Mouse (Mus musculus) small intestine, adult 10 weeks (tissue): ENCODE measurements around the gene Tmem273. TPM values are rescaled to one million over a fixed set of nuclear protein-coding genes. Genes with fewer than 3 reads are reported as not detected.

ENCODE experiments used
- polyA plus RNA-seq: library from polyadenylated mRNA; stranded (reverse); fragments of 350-450 nt; fragmentation: Illumina TruSeq; extraction: RNeasy Lipid Tissue Mini Kit (QIAGEN cat#74804); gene quantifications from one replicate; pipeline ENCODE4 v1.2.3, GENCODE M21; 2014; ENCODE audit warnings: low replicate concordance

Tmem273 gene
- polyA plus RNA-seq, result 1.5 TPM

DNA sequence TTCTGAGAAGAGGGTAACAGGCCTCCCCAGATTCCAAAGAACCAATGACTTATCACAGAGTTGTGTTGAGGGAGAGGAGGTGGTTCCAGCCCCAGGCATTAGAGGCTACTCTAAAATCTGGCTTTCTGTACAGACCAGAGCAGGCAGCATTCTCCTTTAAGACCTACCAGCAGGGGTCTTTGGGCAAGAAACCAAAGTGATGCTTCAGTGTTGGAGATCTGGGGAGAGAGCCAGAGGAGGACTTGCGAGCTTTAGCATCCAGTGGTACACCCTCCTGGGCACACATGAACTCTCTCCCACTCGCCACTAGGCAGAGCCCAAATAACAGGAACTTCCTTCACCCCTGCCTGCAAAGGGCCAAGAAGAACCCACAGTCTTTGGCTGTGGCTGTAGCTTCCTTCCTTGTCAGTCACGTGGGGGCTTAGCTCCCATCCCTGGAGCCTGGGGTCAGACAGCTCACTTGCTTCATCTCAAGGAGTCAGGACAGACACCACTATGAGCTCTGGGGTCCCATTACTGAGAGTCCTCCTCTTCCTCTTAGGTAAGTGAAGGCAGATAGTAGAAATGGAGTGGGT lies at the start of gene Tmem273:
Tmem273 (plus strand) TSS at position 408 of the 575 bp plus-strand sequence.

DNA sequence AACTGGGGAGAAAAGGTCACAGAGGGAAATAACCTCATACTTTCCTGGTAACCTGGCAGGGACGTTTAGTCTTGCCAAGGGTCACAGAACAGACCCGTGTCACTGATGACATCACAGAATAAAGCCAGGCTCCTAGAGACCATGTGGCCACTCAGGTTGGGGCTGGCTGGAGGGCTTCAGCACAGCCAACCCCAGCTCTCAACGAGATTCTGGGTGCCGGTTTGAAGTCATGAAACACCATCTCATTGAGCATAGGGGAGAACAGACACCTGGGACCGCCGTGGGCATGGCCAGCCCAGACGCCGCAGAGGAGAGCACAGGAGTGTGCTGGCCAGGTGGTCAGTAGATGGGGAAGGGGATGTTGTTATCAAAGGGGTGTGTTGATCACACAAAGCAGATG lies 48.1 kb downstream of the Tmem273 start, which contains the start of gene Fam170b:
Fam170b (plus strand) TSS at position 116 of the 400 bp plus-strand sequence.

DNA sequence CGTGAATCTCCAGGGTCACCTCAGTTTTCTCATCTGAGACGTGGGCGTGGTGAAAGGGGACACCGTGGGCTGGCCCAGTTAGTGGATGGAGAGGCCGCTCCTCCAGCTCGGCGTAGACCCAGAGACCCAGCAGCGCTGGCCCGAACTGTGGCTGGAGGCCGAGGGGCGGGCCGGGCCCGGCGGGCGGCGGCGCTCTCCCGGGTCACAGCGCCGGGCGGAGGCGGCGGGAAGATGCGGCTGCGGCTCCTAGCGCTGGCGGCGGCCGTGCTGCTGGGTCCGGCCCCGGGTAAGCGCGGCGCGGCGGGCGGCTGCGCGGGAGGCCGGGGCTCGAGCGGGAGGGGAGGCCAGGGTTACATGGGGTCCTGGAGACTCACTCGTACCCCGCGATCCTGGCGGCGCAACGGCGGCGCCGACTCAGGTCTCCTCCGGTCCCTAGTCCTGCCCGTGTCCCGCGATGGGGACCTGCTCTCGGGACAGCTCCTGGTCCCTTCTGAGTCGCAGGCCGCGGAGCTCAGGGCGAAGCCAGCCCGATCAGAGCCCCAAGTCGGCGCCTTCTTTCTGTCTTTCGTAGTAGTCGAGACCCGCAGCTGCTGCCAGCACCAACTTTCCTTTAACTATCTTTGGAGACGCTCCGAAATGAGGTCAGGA lies 71.0 kb downstream of the Tmem273 start, which contains the start of gene Vstm4:
Vstm4 (plus strand) TSS at position 76 of the 648 bp plus-strand sequence.

Other genes with a start within 250 kb of the Tmem273 start
- gene Prrxl1, start 186.6 kb upstream of the Tmem273 start, polyA plus RNA-seq, result not detected
- gene 3425401B19Rik, start 100.7 kb upstream of the Tmem273 start, polyA plus RNA-seq, result 0.07 TPM
- gene Fam170b, start 48.0 kb downstream of the Tmem273 start, polyA plus RNA-seq, result not detected
- 4.0 TPM for gene Vstm4, start 70.8 kb downstream of the Tmem273 start, polyA plus RNA-seq
- 0.67 TPM for gene Lrrc18, start 205.4 kb downstream of the Tmem273 start, polyA plus RNA-seq